Mouse (Mus musculus): ENCODE measurements around the gene Hfe. TPM values are rescaled to one million over a fixed set of nuclear protein-coding genes. Genes with fewer than 3 reads are reported as not detected.

Hfe gene
- polyA plus RNA-seq, 1 experiment from 2014 or later: 1.5 TPM

DNA sequence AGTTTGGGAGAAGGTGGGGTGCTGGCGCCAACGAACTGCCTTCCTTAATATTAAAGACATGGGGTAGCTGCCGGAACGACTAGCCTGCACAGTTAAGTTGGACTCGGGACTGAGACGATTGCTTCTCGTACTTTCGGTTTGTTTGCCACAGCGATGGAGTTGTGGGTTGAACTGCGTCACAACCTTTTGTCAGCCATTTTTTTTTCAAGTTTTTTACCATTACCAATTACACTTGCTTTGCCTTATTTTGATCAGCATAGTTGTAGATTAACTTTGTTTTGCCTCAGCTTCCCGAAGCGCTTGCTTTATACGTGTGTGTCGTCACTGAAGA lies 29.2 kb upstream of the Hfe start:
- Histone ChIP-seq H3K9me3 (no peaks in the 10 kb centered on the region), H3K27ac (peak overlapping the region; percentile 96), H3K4me3 (peak overlapping the region; percentile 66), H3K27me3 (ENCODE audit: poor library complexity, severe bottlenecking) (no peaks in the 10 kb centered on the region), H3K4me1 (peaks cover 39% of the 10 kb centered on the region), H3K36me3 (replicated peaks) (no peaks in the 10 kb centered on the region)
- WGBS: 2% methylated on average over 14 of the region's 14 CpGs
- no peak for DNase-seq (ENCODE audit: extremely low spot score, low spot score)

DNA sequence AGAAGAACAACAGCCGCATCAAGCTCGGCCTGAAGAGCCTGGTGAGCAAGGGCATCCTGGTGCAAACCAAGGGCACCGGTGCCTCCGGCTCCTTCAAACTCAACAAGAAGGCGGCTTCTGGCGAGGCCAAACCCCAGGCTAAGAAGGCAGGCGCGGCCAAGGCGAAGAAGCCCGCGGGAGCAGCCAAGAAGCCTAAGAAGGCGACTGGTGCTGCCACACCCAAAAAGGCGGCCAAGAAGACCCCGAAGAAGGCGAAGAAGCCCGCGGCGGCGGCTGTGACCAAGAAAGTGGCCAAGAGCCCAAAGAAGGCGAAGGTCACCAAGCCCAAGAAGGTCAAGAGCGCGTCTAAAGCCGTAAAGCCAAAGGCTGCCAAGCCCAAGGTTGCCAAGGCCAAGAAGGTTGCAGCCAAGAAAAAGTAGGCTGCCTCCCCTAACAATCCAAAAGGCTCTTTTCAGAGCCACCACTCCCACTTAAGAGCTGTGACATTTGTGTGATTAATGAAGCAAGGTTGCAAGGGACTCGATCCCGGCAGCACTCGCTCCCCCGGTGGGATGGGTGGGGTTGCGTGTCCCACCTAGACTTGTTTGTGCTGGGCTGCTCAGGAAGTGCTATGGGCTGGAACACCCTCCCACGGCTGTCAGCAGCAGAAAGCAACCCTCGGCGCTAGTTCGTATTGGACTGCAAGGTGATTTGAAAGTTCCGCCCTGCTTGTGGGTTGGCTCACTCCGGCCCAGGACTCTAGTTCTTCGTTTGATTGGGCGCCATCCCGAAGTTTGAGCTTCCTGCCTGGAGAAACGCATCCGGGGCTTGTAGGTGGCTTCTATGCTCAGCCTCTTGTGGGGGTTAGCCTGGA lies 28.6 kb upstream of the Hfe start:
- H3K4me1 ChIP-seq: peaks cover 36% of the 10 kb centered on the region
- no peaks in the 10 kb centered on the region for H3K36me3 ChIP-seq (replicated peaks)
- WGBS: under 1% methylated on average over 39 of the region's 39 CpGs
- H3K9me3 ChIP-seq: no peaks in the 10 kb centered on the region
- H3K27me3 ChIP-seq (ENCODE audit: poor library complexity, severe bottlenecking): no peaks in the 10 kb centered on the region
- peak overlapping the region; percentile 96 for H3K27ac ChIP-seq
- DNase-seq (ENCODE audit: extremely low spot score, low spot score): peak; percentile 90
- H3K4me3 ChIP-seq: peak overlapping the region; percentile 66

DNA sequence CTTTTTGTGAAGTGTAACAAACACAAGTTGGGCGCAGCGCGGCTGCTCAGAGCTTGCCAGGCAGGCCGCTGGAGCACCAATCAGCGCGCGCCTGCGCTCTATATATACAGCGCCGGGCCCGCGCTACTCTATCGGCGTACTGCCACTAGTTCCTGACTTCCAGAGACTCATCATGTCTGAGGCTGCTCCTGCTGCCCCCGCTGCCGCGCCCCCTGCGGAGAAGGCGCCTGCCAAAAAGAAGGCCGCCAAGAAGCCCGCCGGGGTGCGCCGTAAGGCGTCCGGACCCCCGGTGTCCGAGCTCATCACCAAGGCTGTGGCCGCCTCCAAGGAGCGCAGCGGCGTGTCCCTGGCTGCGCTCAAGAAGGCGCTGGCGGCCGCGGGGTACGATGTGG lies 28.0 kb upstream of the Hfe start, which contains the start of gene Hist1h1c:
Hist1h1c (plus strand) TSS at position 132 of the 392 bp plus-strand sequence.
- under 1% methylated on average over 38 of the region's 38 CpGs for WGBS
- Histone ChIP-seq H3K27ac (peak within 1 kb of the TSS; percentile 96), H3K36me3 (replicated peaks) (no peaks in the 10 kb centered on the region), H3K27me3 (ENCODE audit: poor library complexity, severe bottlenecking) (no peaks in the 10 kb centered on the region), H3K4me3 (peak within 1 kb of the TSS; percentile 66), H3K4me1 (peaks cover 31% of the 10 kb centered on the region), H3K9me3 (no peaks in the 10 kb centered on the region)
- DNase-seq (ENCODE audit: extremely low spot score, low spot score): peak; percentile 91

DNA sequence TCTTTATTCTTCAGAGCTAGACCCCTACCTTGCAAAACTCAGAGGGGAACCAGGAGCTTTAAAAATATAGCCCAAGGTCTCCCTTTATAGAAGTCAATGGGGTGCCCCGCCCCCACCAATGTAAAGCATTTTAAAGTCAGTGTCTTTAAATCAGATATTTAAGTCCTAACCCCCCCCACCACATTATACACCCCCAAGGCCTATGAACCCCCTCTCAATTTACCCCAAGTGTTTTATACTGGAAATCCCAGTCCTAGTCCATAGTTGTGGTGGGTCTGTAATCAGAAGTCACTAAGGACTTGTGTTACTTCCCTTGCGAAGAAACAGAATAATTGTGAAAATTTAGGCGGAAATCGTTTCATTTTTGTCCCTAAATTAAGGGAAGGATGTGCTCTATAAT lies 27.4 kb upstream of the Hfe start:
- H3K9me3 ChIP-seq: no peaks in the 10 kb centered on the region
- H3K4me1 ChIP-seq: peaks cover 31% of the 10 kb centered on the region
- no peak for DNase-seq (ENCODE audit: extremely low spot score, low spot score)
- no peaks in the 10 kb centered on the region for H3K36me3 ChIP-seq (replicated peaks)
- H3K4me3 ChIP-seq: peak overlapping the region; percentile 66
- H3K27me3 ChIP-seq (ENCODE audit: poor library complexity, severe bottlenecking): no peaks in the 10 kb centered on the region
- WGBS: 26% methylated on average over 4 of the region's 4 CpGs
- H3K27ac ChIP-seq: peak overlapping the region; percentile 96

DNA sequence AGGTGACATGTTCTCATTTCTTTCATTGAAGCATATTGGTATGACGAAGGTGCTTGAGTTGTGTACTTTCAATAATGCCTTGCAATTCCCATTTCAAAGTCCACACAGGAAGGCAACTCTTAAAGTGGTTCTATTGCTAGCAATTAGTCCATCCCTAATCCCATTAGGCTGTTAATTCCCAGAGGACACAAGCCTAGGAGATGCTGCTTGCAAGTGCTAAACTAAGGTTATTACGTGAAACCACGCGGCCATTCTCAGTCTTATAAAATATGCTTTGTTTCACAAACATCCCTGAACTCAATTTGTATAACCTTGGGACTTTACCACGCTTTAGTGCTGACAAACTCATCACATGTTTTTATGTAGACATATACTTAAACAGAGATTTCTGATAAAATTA lies 26.4 kb upstream of the Hfe start:
- no peak for DNase-seq (ENCODE audit: extremely low spot score, low spot score)
- peak overlapping the region; percentile 96 for H3K27ac ChIP-seq
- H3K4me1 ChIP-seq: peaks cover 31% of the 10 kb centered on the region

DNA sequence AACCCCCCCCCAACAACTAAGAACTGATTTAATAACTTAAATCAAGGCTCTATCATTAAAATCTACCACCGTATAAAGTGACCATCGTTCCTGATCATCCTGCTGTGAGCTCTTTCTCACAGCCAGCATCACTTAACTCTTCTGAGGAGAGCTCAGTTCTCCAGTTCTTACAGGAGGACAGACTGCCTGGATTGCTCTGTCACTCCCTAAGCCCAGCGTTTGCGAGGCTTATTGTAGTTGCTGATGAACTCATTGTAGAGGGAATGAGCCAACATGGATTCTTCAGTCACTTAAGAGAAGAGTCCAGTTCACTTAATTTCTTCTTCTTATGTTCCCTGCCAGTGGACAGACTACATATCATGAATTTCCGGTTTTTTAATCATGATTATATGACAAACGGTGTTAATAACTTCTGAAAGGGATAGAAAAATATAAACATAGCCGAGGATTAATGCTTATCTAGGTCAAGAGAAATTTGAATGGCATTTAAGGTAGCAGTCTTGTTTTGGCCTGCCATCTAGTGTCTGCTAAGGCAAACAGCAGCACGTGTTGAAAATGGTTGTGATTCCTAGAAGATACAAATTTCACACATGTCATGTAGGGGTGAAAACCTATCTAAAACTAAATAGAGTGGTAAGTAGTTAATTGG lies 21.6 kb upstream of the Hfe start:
- peak; percentile 14 for DNase-seq (ENCODE audit: extremely low spot score, low spot score)
- Histone ChIP-seq H3K9me3 (no peaks in the 10 kb centered on the region), H3K27me3 (ENCODE audit: poor library complexity, severe bottlenecking) (no peaks in the 10 kb centered on the region), H3K4me3 (no peak overlapping the region), H3K4me1 (no peaks in the 10 kb centered on the region; the same call in 1 of the 2 replicates), H3K36me3 (replicated peaks) (no peaks in the 10 kb centered on the region), H3K27ac (no peak overlapping the region)
- 29% methylated on average over 8 of the region's 8 CpGs for WGBS

More for the DNA sequence above, 26.4 kb upstream of the Hfe start:
- H3K36me3 ChIP-seq (replicated peaks): no peaks in the 10 kb centered on the region
- no peaks in the 10 kb centered on the region for H3K27me3 ChIP-seq (ENCODE audit: poor library complexity, severe bottlenecking)
- no peaks in the 10 kb centered on the region for H3K9me3 ChIP-seq
- 73% methylated on average over 5 of the region's 5 CpGs for WGBS
- H3K4me3 ChIP-seq: no peak overlapping the region

DNA sequence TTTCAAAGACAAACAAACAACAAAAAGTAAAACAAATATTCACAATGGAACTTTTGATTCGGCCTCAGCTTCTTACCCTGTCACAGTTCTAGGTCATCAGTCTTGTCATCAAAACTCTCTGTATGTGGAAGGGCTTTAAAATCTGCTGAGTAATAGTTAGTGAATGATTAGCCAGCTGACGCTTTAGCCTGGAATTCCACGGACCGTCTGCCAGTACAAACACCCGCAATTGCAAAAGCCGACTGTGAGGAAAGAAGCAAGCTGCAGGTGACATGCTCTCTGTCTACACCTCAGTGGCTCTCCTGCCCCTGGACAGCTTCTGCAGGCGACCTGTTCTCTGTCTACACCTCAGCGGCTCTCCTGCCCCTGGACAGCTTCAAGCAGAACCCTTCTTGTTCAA lies 19.8 kb upstream of the Hfe start:
- no peaks in the 10 kb centered on the region for H3K36me3 ChIP-seq (replicated peaks)

DNA sequence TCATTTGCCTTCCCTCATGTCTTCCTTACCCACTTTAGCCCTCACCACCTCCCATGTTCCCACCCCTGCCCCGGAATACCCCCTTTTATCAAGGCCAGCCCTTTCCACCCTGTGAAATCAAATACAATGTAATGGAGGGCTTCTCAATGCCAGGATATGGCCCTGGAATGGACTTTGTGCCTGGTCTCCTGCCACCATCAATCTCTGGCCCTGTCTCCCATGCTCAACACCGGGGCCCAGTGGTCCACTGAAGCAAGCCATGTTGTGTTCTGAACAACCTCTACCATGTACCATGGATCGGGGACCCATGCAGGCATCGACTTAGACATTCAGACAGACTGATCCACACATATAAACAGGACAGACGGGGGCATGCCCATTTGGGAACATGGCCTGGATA lies 19.1 kb upstream of the Hfe start:
- peak; percentile 10 for DNase-seq (ENCODE audit: extremely low spot score, low spot score)
- Histone ChIP-seq H3K4me3 (no peak overlapping the region), H3K4me1 (peaks cover 4% of the 10 kb centered on the region), H3K36me3 (replicated peaks) (no peaks in the 10 kb centered on the region), H3K27me3 (ENCODE audit: poor library complexity, severe bottlenecking) (no peaks in the 10 kb centered on the region), H3K27ac (no peak overlapping the region), H3K9me3 (no peaks in the 10 kb centered on the region)
- 92% methylated on average over 5 of the region's 5 CpGs for WGBS

More for the DNA sequence above, 19.8 kb upstream of the Hfe start:
- H3K4me3 ChIP-seq: no peak overlapping the region
- H3K27ac ChIP-seq: no peak overlapping the region
- WGBS: 74% methylated on average over 8 of the region's 8 CpGs
- peak; percentile 10 for DNase-seq (ENCODE audit: extremely low spot score, low spot score)
- H3K27me3 ChIP-seq (ENCODE audit: poor library complexity, severe bottlenecking): no peaks in the 10 kb centered on the region
- no peaks in the 10 kb centered on the region; the same call in 1 of the 2 replicates for H3K4me1 ChIP-seq
- no peaks in the 10 kb centered on the region for H3K9me3 ChIP-seq

DNA sequence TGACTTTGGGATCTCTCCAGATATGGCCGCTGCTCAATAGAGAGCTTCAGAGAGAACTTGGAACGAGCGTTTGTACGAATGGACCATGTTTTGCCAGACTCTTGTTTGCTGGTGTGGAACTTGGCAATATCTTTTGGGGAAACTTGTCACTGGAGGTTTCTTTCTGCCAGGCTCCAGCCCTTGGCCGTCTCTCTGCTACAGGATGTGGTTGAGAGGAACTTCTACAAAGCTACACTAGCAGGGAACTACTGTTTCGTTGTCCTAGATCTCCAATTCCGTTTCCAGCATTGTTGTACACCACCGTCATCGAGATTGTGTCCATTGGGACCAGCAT lies 18.5 kb upstream of the Hfe start:
- H3K4me3 ChIP-seq: no peak overlapping the region
- no peaks in the 10 kb centered on the region for H3K27me3 ChIP-seq (ENCODE audit: poor library complexity, severe bottlenecking)
- H3K36me3 ChIP-seq (replicated peaks): no peaks in the 10 kb centered on the region
- H3K27ac ChIP-seq: no peak overlapping the region
- H3K9me3 ChIP-seq: no peaks in the 10 kb centered on the region
- 90% methylated on average over 9 of the region's 9 CpGs for WGBS
- peak; percentile 7 for DNase-seq (ENCODE audit: extremely low spot score, low spot score)
- H3K4me1 ChIP-seq: peaks cover 4% of the 10 kb centered on the region

DNA sequence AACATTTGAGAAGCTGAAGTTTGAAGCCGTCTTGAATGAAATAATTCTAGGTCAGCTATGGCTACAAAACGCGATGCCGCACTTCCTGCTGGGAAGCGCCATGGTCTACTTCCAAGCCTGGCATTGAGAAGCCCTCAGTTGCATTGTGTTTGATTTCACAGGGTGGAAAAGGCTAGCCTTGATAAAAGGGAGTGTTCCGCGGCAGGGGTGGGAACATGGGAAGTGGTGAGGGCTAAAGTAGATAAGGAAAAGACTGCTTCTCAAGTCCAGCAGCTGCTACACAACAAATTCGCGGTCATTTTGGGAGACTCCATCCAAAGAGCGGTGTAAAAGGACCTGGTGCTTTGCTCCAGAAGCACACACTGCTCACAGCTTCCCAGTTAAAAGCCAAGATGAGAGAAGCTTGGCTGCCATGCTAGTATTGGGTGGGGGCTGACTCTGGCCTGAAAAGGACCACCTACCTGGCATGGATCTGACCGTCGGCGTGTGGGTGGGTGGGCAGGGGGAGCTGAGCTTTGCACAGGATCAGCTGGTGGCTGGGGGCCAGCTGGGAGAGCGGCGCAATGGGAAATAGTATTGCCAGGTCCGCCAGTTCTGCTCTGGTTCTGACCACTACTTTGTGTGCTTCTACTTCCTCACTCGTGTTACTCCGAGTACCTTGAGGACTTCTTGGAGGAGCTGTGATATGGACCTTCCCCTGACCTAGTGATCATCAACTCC lies 18.0 kb upstream of the Hfe start:
- H3K9me3 ChIP-seq: no peaks in the 10 kb centered on the region
- no peak overlapping the region for H3K4me3 ChIP-seq
- no peak overlapping the region for H3K27ac ChIP-seq
- H3K4me1 ChIP-seq: peaks cover 4% of the 10 kb centered on the region
- H3K27me3 ChIP-seq (ENCODE audit: poor library complexity, severe bottlenecking): no peaks in the 10 kb centered on the region
- WGBS: 89% methylated on average over 18 of the region's 18 CpGs
- peak; percentile 11 for DNase-seq (ENCODE audit: extremely low spot score, low spot score)
- no peaks in the 10 kb centered on the region for H3K36me3 ChIP-seq (replicated peaks)

DNA sequence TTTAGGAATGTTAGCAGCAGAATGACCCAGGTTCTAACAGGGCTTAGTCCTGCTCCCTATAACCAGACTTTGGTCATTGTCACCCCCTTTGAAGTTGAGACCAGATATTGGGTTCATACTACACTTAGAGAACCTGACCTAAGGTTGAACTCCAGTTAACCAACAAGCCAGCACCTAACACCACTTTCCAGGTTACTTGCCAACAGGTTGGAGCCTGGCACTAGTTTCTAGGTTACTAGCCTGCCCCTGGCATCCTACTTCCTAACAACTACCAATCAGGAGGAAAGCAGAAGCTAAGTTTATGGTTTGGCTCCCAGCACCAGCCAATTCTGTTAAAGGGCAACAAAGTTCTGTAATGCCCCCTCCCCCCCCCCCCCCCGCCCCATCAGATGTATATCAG lies 14.6 kb upstream of the Hfe start:
- DNase-seq (ENCODE audit: extremely low spot score, low spot score): no peak
- WGBS: no CpG with 5 or more reads among the region's 1 CpGs
- Histone ChIP-seq H3K27ac (peak overlapping the region; percentile 56), H3K4me3 (no peak overlapping the region), H3K36me3 (replicated peaks) (no peaks in the 10 kb centered on the region), H3K4me1 (peaks cover 4% of the 10 kb centered on the region), H3K9me3 (no peaks in the 10 kb centered on the region), H3K27me3 (ENCODE audit: poor library complexity, severe bottlenecking) (no peaks in the 10 kb centered on the region)

DNA sequence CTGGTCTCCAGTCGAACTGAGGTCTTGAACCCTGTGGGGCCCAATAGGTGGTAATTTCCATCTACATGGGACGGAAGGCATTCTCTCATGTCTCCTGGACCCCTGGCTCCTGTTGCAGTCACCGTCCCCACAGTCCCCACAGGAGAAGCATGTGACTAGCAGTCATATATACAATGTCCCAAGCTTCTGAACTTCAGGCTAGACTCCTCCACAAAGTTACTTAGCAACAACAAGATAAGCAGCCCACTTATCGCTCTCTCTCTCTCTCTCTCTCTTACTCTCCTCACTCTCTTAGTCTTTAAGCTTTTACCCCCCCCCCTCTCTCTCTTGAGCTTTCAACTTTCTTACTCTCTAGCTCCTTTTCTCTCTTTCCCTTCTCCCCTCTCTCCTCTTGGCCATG lies 13.6 kb upstream of the Hfe start:
- Histone ChIP-seq H3K4me3 (no peak overlapping the region), H3K27ac (no peak overlapping the region), H3K9me3 (no peaks in the 10 kb centered on the region), H3K4me1 (peaks cover 4% of the 10 kb centered on the region), H3K27me3 (ENCODE audit: poor library complexity, severe bottlenecking) (no peaks in the 10 kb centered on the region), H3K36me3 (replicated peaks) (no peaks in the 10 kb centered on the region)
- peak; percentile 10 for DNase-seq (ENCODE audit: extremely low spot score, low spot score)
- WGBS: 88% methylated on average over 4 of the region's 4 CpGs
